ENCODE assay signal across 22 mouse cellular contexts in genomic region chr9:120774772-120775171, GRCm38 (mm10).
DNase-seq lines count a peak whose midpoint lies in the region; ATAC-seq and TF ChIP-seq lines count a peak whose summit lies in the region.
"Had no signal": no experiment of that assay in that cellular context is flagged by ENCODE, and none has a peak within 500 bp of the region (broad histone marks: within the 10 kb centered on the region; RNA-seq: fewer than 3 reads in every experiment).

No protein-coding gene starts in this region.

- H3K4me1 ChIP-seq in heart, adult 2 months (ENCODE audit: control insufficient read depth, insufficient read depth, low read length), result peaks cover 26% of the 10 kb centered on the region
- H3K4me1 ChIP-seq in liver, embryonic 12.5 days, result peaks cover 37% of the 10 kb centered on the region
- peaks cover 30% of the 10 kb centered on the region for H3K4me1 ChIP-seq in liver, embryonic 11.5 days (replicated peaks; ENCODE audit: control insufficient read depth, insufficient read depth, low read length)
- H3K4me1 ChIP-seq in intestine, postnatal 0 days (replicated peaks; ENCODE audit: control insufficient read depth, insufficient read depth, low read length), result peaks cover 14% of the 10 kb centered on the region
- H3K4me1 ChIP-seq: forebrain, embryonic 15.5 days had no signal

- peak overlapping the region; percentile 88 for H3K27ac ChIP-seq in heart, adult 2 months
- H3K27ac ChIP-seq in liver, embryonic 12.5 days, result 0 out of 2 replicates have a peak overlapping the region, but pooled peaks have one; percentile 79
- no peak overlapping the region for H3K27ac ChIP-seq in liver, embryonic 11.5 days (ENCODE audit: low read depth, low read length)
- H3K27ac ChIP-seq in intestine, postnatal 0 days (ENCODE audit: low read depth, low read length), result no peak overlapping the region
- H3K27ac ChIP-seq: forebrain, embryonic 15.5 days; hindbrain, embryonic 10.5 days; limb, embryonic 12.5 days; midbrain, embryonic 13.5 days had no signal

- no peak overlapping the region for H3K9ac ChIP-seq in heart, adult 2 months (ENCODE audit: low read depth, low read length)
- no peak overlapping the region for H3K9ac ChIP-seq in liver, embryonic 12.5 days
- no peak overlapping the region for H3K9ac ChIP-seq in liver, embryonic 11.5 days (ENCODE audit: low read depth, low read length)
- no peak overlapping the region for H3K9ac ChIP-seq in intestine, postnatal 0 days (ENCODE audit: low read depth, low read length)
- H3K9ac ChIP-seq: forebrain, embryonic 15.5 days; heart, embryonic 15.5 days; intestine, embryonic 15.5 days; kidney, embryonic 15.5 days; limb, embryonic 12.5 days; midbrain, embryonic 13.5 days had no signal

- no peak for ATAC-seq in liver, embryonic 12.5 days
- ATAC-seq in liver, embryonic 11.5 days (replicated peaks; ENCODE audit: low FRiP score), result no peak
- no peak for ATAC-seq in intestine, postnatal 0 days
- ATAC-seq: forebrain, embryonic 15.5 days; hindbrain, embryonic 16.5 days; intestine, embryonic 15.5 days; midbrain, embryonic 13.5 days; Patski had no signal

- TF ChIP-seq POLR2A in heart, adult 2 months (IDR thresholded peaks at IDR 0.05; ENCODE audit: insufficient read depth, low read depth, low read length), result no peak

- no peak overlapping the region for H3K4me3 ChIP-seq in heart, adult 2 months
- no peak overlapping the region for H3K4me3 ChIP-seq in liver, embryonic 12.5 days
- H3K4me3 ChIP-seq in liver, embryonic 11.5 days (ENCODE audit: low read depth, low read length), result no peak overlapping the region
- no peak overlapping the region for H3K4me3 ChIP-seq in intestine, postnatal 0 days (ENCODE audit: low read depth, low read length)
- H3K4me3 ChIP-seq: forebrain, embryonic 15.5 days; heart, embryonic 15.5 days; hindbrain, embryonic 10.5 days; intestine, embryonic 15.5 days; kidney, embryonic 15.5 days; limb, embryonic 12.5 days; megakaryocyte, embryonic 14.5 days; midbrain, embryonic 13.5 days had no signal

- no peak for TF ChIP-seq EP300 in heart, adult 2 months (IDR thresholded peaks at IDR 0.05; ENCODE audit: insufficient read depth, low read depth, low read length)

- no peaks in the 10 kb centered on the region for H3K27me3 ChIP-seq in heart, adult 2 months (ENCODE audit: control insufficient read depth, insufficient read depth, low read length)
- H3K27me3 ChIP-seq in liver, embryonic 12.5 days (replicated peaks), result no peaks in the 10 kb centered on the region; the same call in 1 of the 2 replicates
- no peaks in the 10 kb centered on the region for H3K27me3 ChIP-seq in liver, embryonic 11.5 days (replicated peaks; ENCODE audit: control insufficient read depth, insufficient read depth, low read length)
- H3K27me3 ChIP-seq in intestine, postnatal 0 days (replicated peaks; ENCODE audit: control insufficient read depth, insufficient read depth, low read length), result no peaks in the 10 kb centered on the region
- H3K27me3 ChIP-seq: forebrain, embryonic 15.5 days; heart, embryonic 15.5 days; intestine, embryonic 15.5 days; kidney, embryonic 15.5 days; limb, embryonic 12.5 days; midbrain, embryonic 13.5 days; Patski had no signal

- TF ChIP-seq CTCF in heart, adult 2 months (IDR thresholded peaks at IDR 0.05), result peak; percentile 34
- TF ChIP-seq CTCF in intestine, postnatal 0 days (IDR thresholded peaks at IDR 0.05; ENCODE audit: low read depth), result no peak

- intact Hi-C loops in heart, adult 2 months (cut with DNase I), result loop anchor here (2.0 to 10.0 kb wide), 4 partner anchors 82 to 280 kb away; no protein-coding TSS in a partner anchor
- intact Hi-C loops in heart, postnatal 14 days (cut with DNase I), result loop anchor here (2.0 to 10.0 kb wide), 6 partner anchors 78 to 280 kb away; no protein-coding TSS in a partner anchor

- no peak overlapping the region for H3K4me2 ChIP-seq in liver, embryonic 12.5 days
- H3K4me2 ChIP-seq in liver, embryonic 11.5 days, result no peak overlapping the region
- no peak overlapping the region for H3K4me2 ChIP-seq in intestine, postnatal 0 days (replicated peaks; ENCODE audit: low read depth)
- H3K4me2 ChIP-seq: forebrain, embryonic 15.5 days; heart, embryonic 15.5 days; intestine, embryonic 15.5 days; kidney, embryonic 15.5 days; limb, embryonic 12.5 days; midbrain, embryonic 13.5 days had no signal

- no peaks in the 10 kb centered on the region for H3K9me3 ChIP-seq in liver, embryonic 12.5 days (replicated peaks)
- H3K9me3 ChIP-seq in liver, embryonic 11.5 days (ENCODE audit: control insufficient read depth, low read length), result no peaks in the 10 kb centered on the region
- no peaks in the 10 kb centered on the region for H3K9me3 ChIP-seq in intestine, postnatal 0 days (ENCODE audit: control insufficient read depth)
- H3K9me3 ChIP-seq: forebrain, embryonic 15.5 days; G1E; heart, embryonic 15.5 days; intestine, embryonic 15.5 days; kidney, embryonic 15.5 days; limb, embryonic 12.5 days; megakaryocyte, embryonic 14.5 days; midbrain, embryonic 13.5 days had no signal

- H3K36me3 ChIP-seq in heart, adult 2 months (ENCODE audit: control insufficient read depth, insufficient read depth, low read length), result no peaks in the 10 kb centered on the region; the same call in 1 of the 2 replicates
- no peaks in the 10 kb centered on the region for H3K36me3 ChIP-seq in liver, embryonic 12.5 days
- no peaks in the 10 kb centered on the region for H3K36me3 ChIP-seq in liver, embryonic 11.5 days (ENCODE audit: control insufficient read depth, insufficient read depth, low read length)
- H3K36me3 ChIP-seq in intestine, postnatal 0 days (ENCODE audit: control insufficient read depth, insufficient read depth), result no peaks in the 10 kb centered on the region
- H3K36me3 ChIP-seq: forebrain, embryonic 15.5 days; G1E; heart, embryonic 15.5 days; hindbrain, embryonic 10.5 days; intestine, embryonic 15.5 days; kidney, embryonic 15.5 days; limb, embryonic 12.5 days; midbrain, embryonic 13.5 days had no signal

- H3K79me2 ChIP-seq in heart, adult 2 months (replicated peaks; ENCODE audit: control insufficient read depth, insufficient read depth, low read length), result no peaks in the 10 kb centered on the region

- DNase-seq in heart, adult 2 months, result peak; percentile 9 to 15
- DNase-seq in heart, postnatal 14 days, result no peak
- DNase-seq in liver, embryonic 11.5 days (ENCODE audit: low spot score), result no peak
- peak; percentile 26 for DNase-seq in lung, postnatal 36 days
- DNase-seq in lung, postnatal 10 days, result no peak
- DNase-seq: adrenal gland, postnatal 36 days; cerebellum, adult 9-10 months; gastrocnemius, postnatal 25 days; layer of hippocampus, postnatal 36 days had no signal

- WGBS in heart, adult 2 months, result 23% methylated on average over 1 of the region's 1 CpGs
- 10% methylated on average over 1 of the region's 1 CpGs for WGBS in liver, embryonic 12.5 days (ENCODE audit: insufficient replicate concordance)
- 22% methylated on average over 1 of the region's 1 CpGs for WGBS in liver, embryonic 11.5 days
- WGBS in intestine, postnatal 0 days, result 31% methylated on average over 1 of the region's 1 CpGs

Comparison
In these comparisons a context has a peak if more than half of its experiments do, and no peak if none do; other contexts are left out.
1. DNase-seq: peak in heart, adult 2 months (2 of 2) and lung, postnatal 36 days (single experiment); none in heart, postnatal 14 days (0 of 2), liver, embryonic 11.5 days (single experiment) and lung, postnatal 10 days (single experiment).
2. H3K27ac ChIP-seq: peak in heart, adult 2 months (single experiment) and liver, embryonic 12.5 days (single experiment); none in liver, embryonic 11.5 days (single experiment) and intestine, postnatal 0 days (single experiment).